Mouse (Mus musculus) MEL (cell line): Measurements from ENCODE around the gene Fbxo48.

Experiments
- CTCF ChIP-seq, 3 experiments: IDR thresholded peaks in 2 of 3; conservative IDR thresholded peaks in 1 of 3; 2 replicates each; pipeline ENCODE4 v1.5.1; 2011 to 2012; ENCODE audit warnings: low read length in 3 of 3, low read depth in 2 of 3, mild to moderate bottlenecking in 2 of 3, improper control_type of control experiment in 1 of 3, inconsistent platforms in 1 of 3, mixed read lengths in 1 of 3, moderate library complexity in 1 of 3; ENCODE audit not compliant: control insufficient read depth in 1 of 3, insufficient read depth in 1 of 3, poor library complexity in 1 of 3, severe bottlenecking in 1 of 3
- ELF1 ChIP-seq: IDR thresholded peaks from 2 replicates; pipeline ENCODE4 v1.6.1; 2014; ENCODE audit warnings: low read depth, mild to moderate bottlenecking, inconsistent platforms, low read length, improper control_type of control experiment, moderate library complexity
- EP300 ChIP-seq, 2 experiments: IDR thresholded peaks; 2 replicates each; pipeline ENCODE4 v1.6.1; 2011; ENCODE audit warnings: improper control_type of control experiment in 2 of 2, low read length in 2 of 2, low read depth in 1 of 2, mild to moderate bottlenecking in 1 of 2
- HCFC1 ChIP-seq: IDR thresholded peaks from 2 replicates; pipeline ENCODE4 v1.6.1; 2012; ENCODE audit warnings: low read depth, mild to moderate bottlenecking, inconsistent platforms, low read length, improper control_type of control experiment, moderate library complexity
- MAFK ChIP-seq: IDR thresholded peaks from 2 replicates; pipeline ENCODE4 v1.6.1; 2011; ENCODE audit warnings: low read depth, mild to moderate bottlenecking, low read length, improper control_type of control experiment, borderline replicate concordance
- MYC ChIP-seq: IDR thresholded peaks from 2 replicates; pipeline ENCODE4 v1.6.1; 2011; ENCODE audit warnings: low read depth, mild to moderate bottlenecking, low read length, improper control_type of control experiment, moderate library complexity
- POLR2A ChIP-seq, 2 experiments: IDR thresholded peaks; 2 replicates each; pipeline ENCODE4 v1.6.1; 2011 to 2012; ENCODE audit warnings: low read length in 2 of 2, mild to moderate bottlenecking in 2 of 2, control low read depth in 1 of 2, improper control_type of control experiment in 1 of 2, low read depth in 1 of 2, moderate library complexity in 1 of 2; ENCODE audit not compliant: control insufficient read depth in 1 of 2, insufficient read depth in 1 of 2, poor library complexity in 1 of 2
- USF1 ChIP-seq: IDR thresholded peaks from 2 replicates; pipeline ENCODE4 v1.6.1; 2014; ENCODE audit warnings: low read depth, mild to moderate bottlenecking, inconsistent platforms, low read length, improper control_type of control experiment, moderate library complexity

- TF ChIP-seq USF1 (no peak), ELF1 (no peak), HCFC1 (no peak), MYC (no peak), POLR2A (IDR thresholded peaks at IDR 0.05; ENCODE audit: control insufficient read depth in 1 of 2, insufficient read depth in 1 of 2, low read depth in 1 of 2, low read length in 2 of 2, poor library complexity in 1 of 2) (no peak), EP300 (IDR thresholded peaks at IDR 0.05; ENCODE audit: low read depth in 1 of 2, low read length in 2 of 2) (no peak), CTCF (IDR thresholded peaks at IDR 0.05 in 2 of 3, conservative IDR thresholded peaks at IDR 0.05 in 1 of 3; ENCODE audit: control insufficient read depth in 1 of 3, insufficient read depth in 1 of 3, low read depth in 2 of 3, low read length in 3 of 3, poor library complexity in 1 of 3, severe bottlenecking in 1 of 3) (no peak), MAFK (no peak)
These were observed 46.2 kb upstream of the Fbxo48 start for GRCm38 (mm10) chr11:16905012-16905332.
